Mouse (Mus musculus): ENCODE measurements around the gene Hoxd10. TPM values are rescaled to one million over a fixed set of nuclear protein-coding genes. Genes with fewer than 3 reads are reported as not detected.

Hoxd10 gene
- polyA plus RNA-seq, 1 experiment from 2014 or later, result not detected

DNA sequence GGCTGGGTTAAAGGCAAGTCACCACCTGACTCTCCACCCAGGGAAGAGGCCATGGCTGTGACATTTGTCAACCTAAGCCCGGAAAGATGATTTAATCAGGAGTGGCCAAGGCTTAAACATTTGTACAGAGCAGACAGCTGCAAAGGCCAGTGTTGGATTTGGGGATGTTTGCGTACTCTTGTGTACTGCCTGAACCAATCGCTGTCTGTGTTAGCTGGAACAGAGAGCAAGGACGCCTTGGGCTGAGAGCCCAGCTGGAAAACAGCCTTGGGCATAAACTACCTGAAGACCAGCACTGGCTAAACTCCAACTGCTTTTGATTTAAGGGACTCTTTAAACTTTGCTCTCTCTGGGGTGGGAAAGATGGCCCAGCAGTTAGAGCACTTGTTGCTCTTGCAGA is 17.0 kb downstream of the Hoxd10 start:
- ATAC-seq (replicated peaks; ENCODE audit: insufficient number of reproducible peaks, insufficient read depth, low FRiP score, low read depth), result no peak
- Histone ChIP-seq H3K36me3 (no peaks in the 10 kb centered on the region), H3K9me3 (replicated peaks) (no peaks in the 10 kb centered on the region), H3K9ac (no peak overlapping the region), H3K27ac (no peak overlapping the region), H3K4me1 (replicated peaks) (peaks cover 24% of the 10 kb centered on the region), H3K27me3 (peaks cover 97% of the 10 kb centered on the region), H3K4me3 (no peak overlapping the region), H3K4me2 (no peak overlapping the region)
- 15% methylated on average over 4 of the region's 4 CpGs for WGBS

DNA sequence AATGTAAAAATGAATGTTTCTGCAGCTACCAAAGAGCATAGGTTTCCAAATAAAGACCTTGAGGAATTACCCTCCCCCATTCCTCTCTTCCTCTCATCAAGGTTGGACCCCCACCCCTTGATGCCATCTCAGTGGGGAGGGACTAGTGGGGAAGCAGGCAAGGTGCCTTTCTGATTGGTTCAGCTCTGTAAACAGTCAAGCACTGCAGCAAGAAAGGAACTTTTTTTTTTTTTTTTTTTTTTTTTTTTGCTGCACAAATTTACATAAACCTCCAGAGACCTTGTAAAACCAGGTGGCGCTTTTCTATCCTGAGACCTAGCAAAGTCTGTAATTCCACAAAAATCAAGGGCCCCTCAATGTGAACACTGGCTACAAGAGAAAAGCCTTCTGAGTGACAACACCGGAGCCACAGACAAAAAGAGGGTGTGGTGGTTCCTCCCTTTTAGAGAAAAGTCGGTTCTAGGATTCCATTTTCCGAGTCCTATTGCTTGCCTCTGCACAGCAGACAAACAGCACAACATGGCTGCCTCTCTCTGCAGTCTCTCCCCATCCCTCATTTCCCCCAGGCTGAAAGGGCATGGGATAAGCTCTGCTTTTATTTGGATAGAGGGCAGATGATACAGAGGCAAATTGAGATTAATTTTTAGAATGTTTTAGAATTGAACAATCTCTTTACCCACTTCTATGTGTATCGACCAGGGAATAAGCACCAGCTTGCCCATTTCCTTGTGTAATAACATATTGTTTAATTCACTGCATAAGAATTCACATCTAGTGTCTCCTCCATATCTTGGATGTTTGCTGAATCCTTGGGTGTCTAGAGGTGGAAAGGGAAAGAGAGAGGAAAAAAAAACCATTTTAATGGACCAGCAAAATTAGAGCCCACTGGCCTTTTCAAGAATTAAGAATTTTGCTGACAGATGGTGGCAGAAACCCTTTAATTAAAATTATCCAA is 18.0 kb downstream of the Hoxd10 start:
- no peak for ATAC-seq (replicated peaks; ENCODE audit: insufficient number of reproducible peaks, insufficient read depth, low FRiP score, low read depth)
- Histone ChIP-seq H3K36me3 (no peaks in the 10 kb centered on the region), H3K4me3 (no peak overlapping the region), H3K4me2 (no peak overlapping the region), H3K9me3 (replicated peaks) (no peaks in the 10 kb centered on the region), H3K27ac (no peak overlapping the region), H3K9ac (no peak overlapping the region), H3K4me1 (replicated peaks) (peaks cover 20% of the 10 kb centered on the region), H3K27me3 (peaks cover 97% of the 10 kb centered on the region)
- 11% methylated on average over 5 of the region's 5 CpGs for WGBS

DNA sequence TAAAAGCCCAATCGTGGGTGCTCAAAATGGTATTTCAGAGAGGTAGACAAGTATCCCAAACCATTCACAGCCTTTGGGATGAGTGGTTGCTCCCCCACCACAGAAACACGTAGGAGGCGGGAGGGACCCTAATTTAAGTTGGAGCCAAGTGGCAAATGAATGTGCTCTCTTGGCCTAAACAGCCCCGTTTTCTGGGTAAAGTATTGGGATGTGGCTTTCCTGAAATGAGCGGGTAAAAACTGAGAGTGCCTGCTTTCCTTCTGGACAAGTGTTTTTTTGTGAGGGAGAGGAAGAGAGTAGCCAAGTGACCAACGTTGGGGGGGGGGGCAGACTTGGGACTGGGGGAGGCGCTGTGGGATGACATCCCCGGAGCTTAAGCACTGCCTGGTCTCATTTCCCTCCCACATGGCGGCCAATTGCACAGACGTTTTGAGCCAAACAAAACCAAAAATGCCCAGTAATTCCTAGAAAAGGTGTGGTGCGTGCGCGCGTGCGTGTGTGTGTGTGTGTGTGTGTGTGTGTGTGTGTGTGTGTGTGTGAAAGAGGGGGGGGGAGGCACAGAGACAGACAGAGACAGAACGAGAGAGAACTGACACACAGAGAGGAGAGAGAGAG is 19.3 kb downstream of the Hoxd10 start:
- WGBS, result under 1% methylated on average over 16 of the region's 16 CpGs
- Histone ChIP-seq H3K4me3 (no peak overlapping the region), H3K9me3 (replicated peaks) (no peaks in the 10 kb centered on the region), H3K27ac (no peak overlapping the region), H3K4me1 (replicated peaks) (peaks cover 16% of the 10 kb centered on the region), H3K4me2 (no peak overlapping the region), H3K9ac (no peak overlapping the region), H3K27me3 (peaks cover 97% of the 10 kb centered on the region), H3K36me3 (no peaks in the 10 kb centered on the region)
- no peak for ATAC-seq (replicated peaks; ENCODE audit: insufficient number of reproducible peaks, insufficient read depth, low FRiP score, low read depth)

DNA sequence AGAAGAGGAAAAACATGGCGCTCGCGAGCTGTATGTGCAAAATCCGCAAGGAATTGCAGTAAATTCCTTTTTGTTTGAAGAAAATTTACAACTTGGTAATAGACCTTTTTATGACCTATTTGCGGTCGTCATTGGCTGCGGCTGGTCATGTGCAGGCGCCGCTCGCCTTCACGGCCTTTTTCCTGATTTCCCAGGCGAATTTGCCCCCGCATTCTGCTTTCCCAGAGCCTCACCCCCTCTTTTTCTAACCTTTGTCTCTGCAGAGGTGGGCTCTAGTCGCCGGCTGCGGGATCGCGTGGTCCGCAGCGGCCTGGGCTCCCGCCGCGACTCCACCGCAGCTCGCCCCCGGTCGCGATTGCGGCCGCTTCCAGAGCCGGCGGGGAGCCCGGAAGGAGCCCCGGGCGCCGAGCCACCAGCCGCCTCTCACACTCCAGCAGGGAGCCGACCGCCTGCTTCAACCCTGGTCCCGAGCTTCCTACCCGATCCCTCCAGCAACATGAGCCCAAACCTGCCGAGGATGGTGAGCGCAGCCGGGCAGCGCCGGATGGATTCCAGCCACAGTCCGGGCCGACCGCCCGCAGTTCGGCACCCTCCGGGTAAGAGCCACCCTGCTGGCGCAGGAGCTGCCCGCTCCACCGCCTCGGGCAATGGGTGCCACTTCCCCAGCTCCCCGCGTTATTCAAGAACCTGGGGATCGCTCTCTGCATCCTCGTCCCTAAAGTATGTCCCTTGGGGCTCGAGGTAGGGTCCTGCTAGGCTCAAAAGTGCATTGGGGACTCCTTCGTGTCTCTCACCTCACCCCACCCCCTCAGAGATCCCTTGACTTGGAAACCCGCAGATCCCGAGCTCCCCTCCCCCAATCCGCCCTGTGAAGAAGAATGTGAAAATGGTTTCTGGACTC is 20.2 kb downstream of the Hoxd10 start, which contains the start of the genes Hoxd3 and Hoxd4:
TSS of gene Hoxd3 (plus strand) at position 207 of the 901 bp plus-strand sequence.
TSS of gene Hoxd4 (plus strand) at position 209 of the 901 bp plus-strand sequence.
- Histone ChIP-seq H3K4me1 (replicated peaks) (peaks cover 16% of the 10 kb centered on the region), H3K9ac (0 out of 2 replicates have a peak within 1 kb of the TSS, but pooled peaks have one; percentile 7), H3K9me3 (replicated peaks) (no peaks in the 10 kb centered on the region), H3K36me3 (no peaks in the 10 kb centered on the region), H3K4me2 (peak within 1 kb of the TSS; percentile 63), H3K27me3 (peaks cover 97% of the 10 kb centered on the region), H3K4me3 (peak within 1 kb of the TSS; percentile 45), H3K27ac (no peak within 1 kb of the TSS)
- under 1% methylated on average over 65 of the region's 65 CpGs for WGBS
- peak; percentile 35 for ATAC-seq (replicated peaks; ENCODE audit: insufficient number of reproducible peaks, insufficient read depth, low FRiP score, low read depth)

DNA sequence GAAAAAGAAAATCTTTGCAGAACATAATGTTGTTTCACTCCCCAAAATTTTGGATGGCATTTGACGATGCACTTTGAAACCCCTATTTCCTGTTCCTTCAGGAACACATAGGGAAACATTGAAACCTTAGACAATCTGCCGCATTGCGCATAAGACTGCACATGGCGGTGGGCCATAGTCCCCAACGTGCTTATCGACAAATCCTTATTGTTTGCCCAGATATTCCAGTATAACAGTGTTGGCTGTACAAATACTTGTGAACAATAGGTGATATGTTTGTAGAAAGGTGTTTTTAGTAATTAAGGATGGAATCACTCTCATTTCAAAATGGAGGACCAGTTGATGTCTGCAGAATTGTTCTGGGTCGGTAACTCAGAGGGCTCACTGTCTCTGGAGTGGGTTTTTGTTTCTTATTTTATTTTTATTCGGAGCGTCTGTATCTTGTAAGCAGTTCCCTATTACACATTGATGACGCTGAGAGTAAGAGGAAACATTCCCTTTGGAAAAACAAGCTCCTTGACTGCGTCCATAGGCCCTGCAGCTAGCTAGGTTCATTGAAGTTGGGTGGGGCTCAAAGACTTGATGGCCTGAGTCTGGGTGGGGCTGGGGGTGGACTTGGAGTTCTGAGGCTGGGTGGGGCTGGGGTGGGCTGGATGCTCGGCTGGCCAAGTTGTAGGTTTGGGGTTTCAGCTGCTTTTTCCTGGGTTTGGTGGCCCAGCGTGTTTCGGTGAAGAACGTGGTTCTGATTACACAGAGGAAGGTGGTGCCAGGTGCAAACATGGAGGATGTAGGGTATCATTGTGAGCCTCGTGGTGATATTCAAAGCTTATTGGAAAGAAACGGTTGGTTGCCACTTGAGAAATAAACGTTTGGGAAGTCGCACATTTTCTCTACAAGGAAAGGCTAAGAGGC is 21.8 kb downstream of the Hoxd10 start:
- Histone ChIP-seq H3K4me1 (replicated peaks) (peaks cover 16% of the 10 kb centered on the region), H3K4me3 (no peak overlapping the region), H3K27ac (no peak overlapping the region), H3K4me2 (no peak overlapping the region), H3K9ac (no peak overlapping the region), H3K36me3 (no peaks in the 10 kb centered on the region), H3K27me3 (peaks cover 96% of the 10 kb centered on the region), H3K9me3 (replicated peaks) (no peaks in the 10 kb centered on the region)
- WGBS, result 9% methylated on average over 19 of the region's 19 CpGs
- ATAC-seq (replicated peaks; ENCODE audit: insufficient number of reproducible peaks, insufficient read depth, low FRiP score, low read depth), result no peak

DNA sequence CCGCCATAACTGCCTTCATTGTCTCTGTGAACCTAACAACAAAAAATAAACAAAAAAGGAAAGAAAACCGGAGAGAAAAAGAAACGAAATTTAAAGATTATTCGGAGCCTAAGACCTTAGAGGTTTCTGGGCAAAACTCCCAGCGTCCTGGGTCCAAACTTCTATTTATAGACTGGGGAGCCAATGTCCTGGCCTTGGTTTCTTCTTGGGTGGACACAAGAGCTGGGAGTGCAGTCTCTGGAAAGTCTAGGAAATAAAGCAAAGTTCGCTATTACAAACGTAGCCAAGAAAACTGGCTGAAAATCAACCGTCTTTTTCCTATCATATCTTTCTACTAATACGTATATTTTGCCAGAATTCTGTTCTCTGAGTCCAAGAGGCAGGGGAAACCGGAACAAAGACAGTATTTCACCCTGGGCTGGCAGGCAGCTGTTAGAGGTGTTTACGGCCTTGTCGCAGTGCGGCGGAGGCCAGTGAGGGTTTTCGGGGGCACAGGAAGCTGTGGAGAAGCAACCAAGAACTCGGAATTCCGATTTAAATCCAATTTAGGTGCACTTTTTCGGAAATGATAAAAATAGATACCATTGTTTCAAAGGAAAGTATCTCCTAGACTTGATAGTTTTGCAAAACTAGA is 22.5 kb downstream of the Hoxd10 start:
- no peaks in the 10 kb centered on the region for H3K36me3 ChIP-seq
- ATAC-seq (replicated peaks; ENCODE audit: insufficient number of reproducible peaks, insufficient read depth, low FRiP score, low read depth), result no peak
- H3K9me3 ChIP-seq (replicated peaks), result no peaks in the 10 kb centered on the region
- 10% methylated on average over 18 of the region's 18 CpGs for WGBS
- no peak overlapping the region for H3K4me2 ChIP-seq
- H3K4me1 ChIP-seq (replicated peaks), result peaks cover 16% of the 10 kb centered on the region
- H3K27me3 ChIP-seq, result peaks cover 96% of the 10 kb centered on the region
- no peak overlapping the region for H3K9ac ChIP-seq
- H3K4me3 ChIP-seq, result no peak overlapping the region
- no peak overlapping the region for H3K27ac ChIP-seq

DNA sequence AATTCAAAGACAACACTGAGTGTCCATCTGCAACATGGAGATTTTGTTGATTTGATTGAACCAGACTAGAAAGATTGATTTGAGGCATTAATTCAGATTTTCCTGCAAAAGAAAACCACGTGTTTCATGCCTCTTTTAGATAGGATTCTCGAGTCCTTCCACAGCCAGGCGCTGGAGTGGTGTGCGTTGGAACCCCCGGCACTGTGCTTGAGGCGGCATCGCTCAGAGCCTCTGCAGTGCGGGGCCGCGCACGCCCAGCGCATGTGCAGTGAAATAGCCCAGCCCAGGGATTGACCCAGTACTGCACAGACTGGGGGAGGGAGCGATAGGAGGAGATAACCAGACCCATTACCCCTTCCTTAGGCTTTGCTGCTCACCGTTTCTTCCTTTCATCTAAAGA is 23.2 kb downstream of the Hoxd10 start:
- ATAC-seq (replicated peaks; ENCODE audit: insufficient number of reproducible peaks, insufficient read depth, low FRiP score, low read depth), result no peak
- Histone ChIP-seq H3K9me3 (replicated peaks) (no peaks in the 10 kb centered on the region), H3K4me2 (no peak overlapping the region), H3K36me3 (no peaks in the 10 kb centered on the region), H3K27me3 (peaks cover 96% of the 10 kb centered on the region), H3K4me1 (replicated peaks) (peaks cover 16% of the 10 kb centered on the region), H3K4me3 (no peak overlapping the region), H3K9ac (no peak overlapping the region), H3K27ac (no peak overlapping the region)
- WGBS, result 3% methylated on average over 14 of the region's 14 CpGs

DNA sequence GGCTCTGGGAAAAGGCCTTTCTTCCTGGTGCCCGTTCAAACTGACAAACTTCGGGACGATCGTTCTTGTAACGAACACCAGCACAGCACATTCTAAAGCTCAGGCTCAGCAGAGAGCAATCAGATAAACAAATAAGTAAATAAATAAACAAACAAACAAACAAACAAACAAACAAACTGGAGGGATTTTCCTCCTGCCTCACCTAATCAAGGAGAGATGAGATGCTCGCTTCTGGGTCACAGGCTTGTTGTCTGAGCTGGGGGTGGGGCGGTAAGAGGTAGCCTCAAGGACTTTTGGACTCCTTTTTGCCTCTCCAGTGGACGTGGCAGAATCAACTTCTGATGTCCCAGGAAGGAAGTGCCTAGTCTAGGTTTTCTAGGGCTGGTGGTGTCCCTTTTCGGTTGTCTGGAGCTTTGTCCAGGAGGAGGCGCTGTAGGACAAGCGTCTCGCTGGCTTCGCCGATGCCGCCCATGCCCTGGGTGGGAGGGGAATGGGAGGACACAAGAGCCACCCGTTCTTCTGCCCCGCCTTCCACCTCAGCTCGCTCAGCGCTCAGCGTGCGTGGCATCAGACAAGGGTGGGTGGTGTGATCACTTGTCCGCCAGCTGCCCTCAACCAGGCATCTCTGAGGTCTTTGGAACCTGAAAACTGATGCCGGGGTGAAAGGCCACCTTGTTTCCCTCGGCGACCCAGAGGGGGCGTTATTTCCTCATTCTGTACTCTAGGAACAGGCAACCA is 23.9 kb downstream of the Hoxd10 start:
- Histone ChIP-seq H3K27me3 (peaks cover 96% of the 10 kb centered on the region), H3K9ac (no peak overlapping the region), H3K4me1 (replicated peaks) (peaks cover 16% of the 10 kb centered on the region), H3K27ac (no peak overlapping the region), H3K36me3 (no peaks in the 10 kb centered on the region), H3K4me2 (peak overlapping the region; percentile 58), H3K9me3 (replicated peaks) (no peaks in the 10 kb centered on the region), H3K4me3 (peak overlapping the region; percentile 16)
- 3% methylated on average over 26 of the region's 26 CpGs for WGBS
- ATAC-seq (replicated peaks; ENCODE audit: insufficient number of reproducible peaks, insufficient read depth, low FRiP score, low read depth), result peak; percentile 67; the same call in 1 of the 2 replicates

DNA sequence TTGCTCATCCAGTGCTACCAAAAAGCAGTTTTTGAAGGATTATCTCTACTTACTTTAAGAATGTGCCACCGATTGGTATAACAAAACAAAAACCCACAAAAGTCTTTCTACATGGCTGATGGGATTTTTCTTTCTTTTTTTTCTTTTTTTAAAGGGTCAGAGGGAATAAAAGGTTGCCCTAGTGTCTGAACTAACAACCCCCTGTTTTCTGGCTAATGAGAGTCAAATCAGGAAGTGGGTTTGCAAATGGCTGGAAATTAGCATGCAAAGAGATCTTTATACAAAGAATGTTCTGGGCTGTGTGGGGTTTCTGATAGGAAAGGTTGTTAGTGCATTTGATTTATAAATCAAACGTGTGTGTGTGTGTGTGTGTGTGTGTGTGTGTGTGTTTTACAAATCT is 28.7 kb downstream of the Hoxd10 start:
- WGBS, result 22% methylated on average over 2 of the region's 2 CpGs

More for the DNA sequence above, 28.7 kb downstream of the Hoxd10 start:
- H3K4me3 ChIP-seq, result no peak overlapping the region
- no peak overlapping the region for H3K4me2 ChIP-seq
- no peak for ATAC-seq (replicated peaks; ENCODE audit: insufficient number of reproducible peaks, insufficient read depth, low FRiP score, low read depth)
- H3K4me1 ChIP-seq (replicated peaks), result peaks cover 9% of the 10 kb centered on the region; the same call in 1 of the 2 replicates
- H3K27me3 ChIP-seq, result peaks cover 98% of the 10 kb centered on the region
- H3K36me3 ChIP-seq, result no peaks in the 10 kb centered on the region
- H3K9ac ChIP-seq, result no peak overlapping the region
- H3K27ac ChIP-seq, result no peak overlapping the region
- no peaks in the 10 kb centered on the region for H3K9me3 ChIP-seq (replicated peaks)

Measured in heart, embryonic 15.5 days (tissue).